Mouse (Mus musculus): ENCODE measurements around the gene Psg17. TPM values are rescaled to one million over a fixed set of nuclear protein-coding genes. Genes with fewer than 3 reads are reported as not detected.
"Not testable (repeated sequence)": the region's sequence is repeated elsewhere in the genome, so short reads cannot be mapped to it uniquely, and the experiment has no call there.

Gene Psg17
- polyA plus RNA-seq, 1 experiment from 2014 or later, result not detected

DNA sequence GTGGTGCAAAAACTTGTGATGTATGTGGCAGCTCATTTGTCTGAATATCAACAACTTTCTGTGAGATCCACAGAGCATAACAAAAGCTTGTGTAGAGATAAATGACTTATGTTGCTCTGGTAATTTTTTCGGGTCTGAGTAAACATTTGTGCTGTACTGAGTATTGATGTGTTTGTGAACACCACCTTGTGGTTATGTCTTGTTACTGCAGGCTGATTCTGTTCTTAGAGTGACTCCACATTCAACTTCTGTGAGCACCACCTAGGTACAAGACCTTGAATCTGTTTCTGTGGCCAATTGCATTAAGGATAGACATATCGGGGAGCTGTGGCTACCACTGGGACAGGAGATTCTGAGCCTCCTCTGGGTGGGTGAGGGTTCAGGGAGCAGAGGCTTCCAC lies 40.1 kb downstream of the Psg17 start:
- not testable (repeated sequence) for H3K4me3 ChIP-seq (replicated peaks; ENCODE audit: low read depth, low read length); H3K4me1 ChIP-seq (replicated peaks; ENCODE audit: insufficient read depth, low read length); ATAC-seq (replicated peaks; ENCODE audit: low FRiP score, low read depth); H3K27ac ChIP-seq; H3K27me3 ChIP-seq (ENCODE audit: insufficient read depth, low read length); H3K36me3 ChIP-seq (ENCODE audit: insufficient read depth, low read length); H3K9ac ChIP-seq (ENCODE audit: low read depth, low read length); H3K9me3 ChIP-seq (replicated peaks; ENCODE audit: low read length); H3K4me2 ChIP-seq (ENCODE audit: low read length)
- 42% methylated on average over 2 of the region's 2 CpGs for WGBS
- TF ChIP-seq CTCF (IDR thresholded peaks at IDR 0.05; ENCODE audit: low read depth), result peak; percentile 62
- peak; percentile 32 for DNase-seq (ENCODE audit: low spot score)

GRCm38 (mm10) chr7:18779337-18779781 lies 42.0 kb downstream of the Psg17 start:
- Histone ChIP-seq H3K27ac (no peak overlapping the region), H3K27me3 (ENCODE audit: insufficient read depth, low read length) (no peaks in the 10 kb centered on the region), H3K9me3 (replicated peaks; ENCODE audit: low read length) (no peaks in the 10 kb centered on the region), H3K4me2 (ENCODE audit: low read length) (no peak overlapping the region), H3K4me1 (replicated peaks; ENCODE audit: insufficient read depth, low read length) (no peaks in the 10 kb centered on the region), H3K36me3 (ENCODE audit: insufficient read depth, low read length) (no peaks in the 10 kb centered on the region), H3K4me3 (replicated peaks; ENCODE audit: low read depth, low read length) (no peak overlapping the region), H3K9ac (ENCODE audit: low read depth, low read length) (no peak overlapping the region)
- no peak for TF ChIP-seq CTCF (IDR thresholded peaks at IDR 0.05; ENCODE audit: low read depth)
- DNase-seq (ENCODE audit: low spot score), result peak; percentile 16
- no peak for ATAC-seq (replicated peaks; ENCODE audit: low FRiP score, low read depth)

Other genes with a start within 250 kb of the Psg17 start
- not detected in 2 replicates for gene Psg23, start 205.1 kb downstream of the Psg17 start, polyA plus RNA-seq (2015; fragmentation: Nextera tagmentation; extraction: Ambion mirVana)
- gene Psg21, start 164.9 kb downstream of the Psg17 start, polyA plus RNA-seq (2015; fragmentation: Nextera tagmentation; extraction: Ambion mirVana), result not detected in 2 replicates
- gene Psg20, start 135.4 kb downstream of the Psg17 start, polyA plus RNA-seq (2015; fragmentation: Nextera tagmentation; extraction: Ambion mirVana), result not detected in 2 replicates
- not detected in 2 replicates for gene Psg22, start 103.5 kb downstream of the Psg17 start, polyA plus RNA-seq (2015; fragmentation: Nextera tagmentation; extraction: Ambion mirVana)
- not detected in 2 replicates for gene Psg19, start 23.1 kb downstream of the Psg17 start, polyA plus RNA-seq (2015; fragmentation: Nextera tagmentation; extraction: Ambion mirVana)
- 2.0 and 2.5 TPM in 2 replicates for gene Mill2, start 18.4 kb upstream of the Psg17 start, polyA plus RNA-seq (2015; fragmentation: Nextera tagmentation; extraction: Ambion mirVana)
- 2.6 and 3.2 TPM in 2 replicates for gene Pglyrp1, start 49.7 kb upstream of the Psg17 start, polyA plus RNA-seq (2015; fragmentation: Nextera tagmentation; extraction: Ambion mirVana)
- gene Ccdc61, start 88.8 kb upstream of the Psg17 start, polyA plus RNA-seq (2015; fragmentation: Nextera tagmentation; extraction: Ambion mirVana), result 22.4 and 26.3 TPM in 2 replicates
- 0.55 and 0.58 TPM in 2 replicates for gene Nova2, start 104.3 kb upstream of the Psg17 start, polyA plus RNA-seq (2015; fragmentation: Nextera tagmentation; extraction: Ambion mirVana)
- 0.09 TPM in 1 of 2 replicates, not detected in the other for gene Nanos2, start 165.8 kb upstream of the Psg17 start, polyA plus RNA-seq (2015; fragmentation: Nextera tagmentation; extraction: Ambion mirVana)
- 3.3 and 3.6 TPM in 2 replicates for gene Mypop, start 169.6 kb upstream of the Psg17 start, polyA plus RNA-seq (2015; fragmentation: Nextera tagmentation; extraction: Ambion mirVana)
- gene Irf2bp1, start 182.4 kb upstream of the Psg17 start, polyA plus RNA-seq (2015; fragmentation: Nextera tagmentation; extraction: Ambion mirVana), result 15.2 and 17.3 TPM in 2 replicates
- gene Foxa3, start 201.9 kb upstream of the Psg17 start, polyA plus RNA-seq (2015; fragmentation: Nextera tagmentation; extraction: Ambion mirVana), result 0.53 and 0.57 TPM in 2 replicates
- gene Sympk, start 202.8 kb upstream of the Psg17 start, polyA plus RNA-seq (2015; fragmentation: Nextera tagmentation; extraction: Ambion mirVana), result 16.6 and 17.6 TPM in 2 replicates
- gene Rsph6a, start 233.1 kb upstream of the Psg17 start, polyA plus RNA-seq (2015; fragmentation: Nextera tagmentation; extraction: Ambion mirVana), result not detected in 2 replicates

Data from kidney, postnatal 0 days (tissue).